Mouse (Mus musculus) cerebellum, adult (tissue): ENCODE data around the gene Rbm18.

Experiments used
- ATAC-seq: cut with Nextera tagmentation; 2 replicates; pipeline ENCODE4 v1.9.2; 2017; ENCODE audit warnings: mild to moderate bottlenecking, moderate library complexity, mixed read lengths; ENCODE audit not compliant: insufficient number of reproducible peaks, low FRiP score, low TSS enrichment

The Rbm18 gene

DNA sequence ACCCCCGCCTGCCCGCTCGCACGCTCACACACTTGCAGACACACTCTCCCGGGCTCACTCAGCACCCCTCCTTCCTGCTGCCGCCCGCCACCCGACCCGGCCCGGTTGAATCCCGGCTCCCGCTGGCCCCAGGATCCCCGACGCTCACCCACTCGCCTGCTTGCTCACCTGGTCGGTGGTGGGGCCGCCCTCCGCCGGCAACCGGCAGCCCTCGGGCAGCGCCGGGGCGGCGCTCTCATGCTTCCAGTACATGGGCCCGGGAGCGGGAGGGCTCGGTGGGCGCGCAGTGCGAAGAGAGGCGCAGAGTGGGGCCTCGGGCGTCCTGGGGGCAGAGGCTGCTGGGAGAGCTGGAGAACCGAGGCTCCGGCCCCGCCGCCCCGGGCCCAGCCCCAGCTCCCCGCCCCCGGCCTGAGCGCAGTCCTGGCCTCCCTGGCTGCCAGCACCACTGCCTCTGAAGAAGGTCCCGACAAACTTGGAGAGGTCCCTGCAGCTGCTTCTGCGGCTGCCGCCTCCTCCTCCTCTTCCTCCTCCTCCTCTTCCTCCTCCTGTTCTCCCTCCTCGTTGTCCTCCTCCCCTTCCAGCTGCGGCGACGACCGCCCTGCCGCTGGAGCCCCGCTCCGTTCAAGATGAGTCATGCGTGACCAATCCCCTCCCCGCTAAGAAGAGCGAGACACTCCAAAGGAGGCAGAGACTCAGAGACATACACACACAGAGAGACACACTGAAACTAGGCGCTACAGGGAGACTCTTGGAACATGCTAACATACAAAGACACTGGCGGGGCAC is 31.4 kb downstream of the Rbm18 start, which contains the start of gene Lhx6:
TSS of gene Lhx6 (minus strand) at position 453 of the 786 bp plus-strand sequence.
- no peak for ATAC-seq

GRCm38 (mm10) chr2:36104436-36104955 is 32.1 kb downstream of the Rbm18 start:
- ATAC-seq: no peak

DNA sequence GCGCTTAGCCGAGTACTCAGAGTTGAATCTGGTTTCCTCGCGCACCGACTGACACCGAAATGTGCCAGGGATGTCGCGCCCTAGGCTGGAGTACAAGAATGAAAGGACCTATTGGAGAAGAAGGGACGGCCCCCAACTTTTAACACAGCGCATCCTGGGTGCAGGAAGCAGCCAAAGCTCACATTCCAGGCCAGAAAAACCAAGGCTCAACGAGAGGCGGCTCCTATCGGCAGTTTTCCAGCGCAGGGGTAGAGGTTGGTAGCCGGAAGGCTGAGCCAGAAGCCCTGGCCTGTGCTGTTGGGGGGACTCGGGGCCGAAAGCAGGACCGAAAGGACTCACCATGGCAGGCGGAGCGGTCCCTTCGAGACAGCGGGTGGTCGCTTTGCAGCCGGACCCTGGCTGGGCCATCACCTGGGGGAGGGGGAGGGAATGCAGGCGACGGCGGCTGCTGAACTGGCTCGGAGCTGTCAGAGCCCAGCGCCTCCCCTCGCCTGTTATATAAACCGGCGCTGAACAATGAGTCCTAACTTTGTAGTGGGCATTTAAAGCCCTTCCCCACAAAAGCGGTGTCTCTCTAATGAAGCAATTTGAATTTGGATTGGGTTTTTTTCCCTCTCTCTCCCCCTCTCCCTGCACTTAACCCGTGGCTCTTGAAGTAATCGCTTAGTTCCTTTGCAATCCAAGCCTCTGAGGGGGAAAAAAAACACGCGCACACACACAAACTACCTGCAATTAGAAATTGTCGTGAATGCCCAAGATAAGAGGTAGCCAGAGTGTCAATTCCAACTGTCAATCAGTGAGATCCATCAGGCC is 32.8 kb downstream of the Rbm18 start:
- ATAC-seq: no peak

- ATAC-seq: no peak
These were observed 33.5 kb downstream of the Rbm18 start for GRCm38 (mm10) chr2:36103069-36103554.

DNA sequence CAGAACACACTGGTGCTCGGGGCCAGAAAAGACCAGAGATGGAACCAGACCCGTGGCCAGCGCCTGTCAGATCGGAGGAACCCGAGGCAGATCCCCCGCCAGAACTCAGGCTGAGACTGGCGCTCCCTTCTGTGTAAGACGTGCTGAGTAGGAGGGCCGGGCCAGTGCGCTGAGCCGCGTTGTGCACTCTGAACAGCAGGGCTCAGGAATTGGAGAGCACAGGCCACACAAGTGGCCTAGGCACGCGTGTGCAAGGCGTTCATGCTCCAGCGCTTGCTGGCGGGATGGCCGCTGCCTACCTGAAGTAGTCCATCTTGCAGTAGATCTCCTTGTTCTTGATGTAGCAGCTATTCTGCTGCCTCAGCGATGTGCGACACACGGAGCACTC is 34.0 kb downstream of the Rbm18 start:
- no peak for ATAC-seq

DNA sequence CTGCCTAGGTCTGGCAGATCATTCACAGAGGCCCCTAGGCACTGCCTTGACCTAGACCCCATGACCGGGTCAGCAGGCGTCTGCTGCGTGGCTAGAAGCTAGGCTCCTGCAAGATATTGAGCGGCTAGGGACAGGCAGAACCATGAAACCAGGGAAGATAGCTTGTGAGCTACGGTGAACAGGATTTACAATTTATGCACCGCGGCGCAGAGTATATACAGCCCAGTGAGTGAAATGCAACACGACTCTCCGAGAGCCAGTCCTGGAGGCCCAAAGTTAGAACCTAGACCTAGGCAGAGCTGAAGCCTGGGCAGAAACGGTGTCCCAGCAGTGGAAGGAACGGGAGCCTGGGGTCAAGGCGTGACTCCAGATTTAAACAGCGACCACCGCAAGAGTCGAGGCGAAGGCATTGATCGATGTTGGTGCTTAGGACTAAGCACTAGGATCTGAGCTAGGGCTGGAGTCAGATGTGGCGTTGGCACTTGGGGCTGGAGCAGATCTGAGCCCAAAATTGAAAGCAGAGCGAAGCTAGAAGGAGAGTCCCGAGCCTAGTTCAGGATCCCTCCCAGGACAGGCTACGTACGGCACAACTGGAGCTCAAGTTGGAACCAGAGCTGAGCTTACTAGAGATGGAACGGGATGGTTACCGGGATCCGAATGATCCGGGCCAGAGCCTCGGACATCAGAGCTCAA is 34.6 kb downstream of the Rbm18 start:
- no peak for ATAC-seq

DNA sequence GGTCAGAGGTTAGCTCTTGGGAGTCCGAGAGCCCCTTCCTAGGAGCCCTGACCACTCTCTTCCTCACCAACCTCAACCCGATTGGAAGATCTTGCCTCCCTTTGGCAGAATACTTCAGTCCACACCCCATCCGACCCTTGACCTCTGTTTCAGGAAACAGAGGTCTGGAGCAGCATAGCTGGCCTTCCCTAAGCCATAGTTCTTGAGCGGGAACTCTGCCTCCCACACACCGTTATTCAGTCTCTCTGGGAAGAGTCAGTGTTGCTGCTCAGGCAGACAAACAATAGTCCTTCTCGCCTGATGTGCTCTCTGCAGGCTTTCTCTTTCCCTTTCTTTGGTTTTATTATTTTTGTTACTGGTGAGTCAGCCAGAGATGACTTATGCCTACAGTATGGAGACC is 36.8 kb downstream of the Rbm18 start:
- ATAC-seq: no peak

DNA sequence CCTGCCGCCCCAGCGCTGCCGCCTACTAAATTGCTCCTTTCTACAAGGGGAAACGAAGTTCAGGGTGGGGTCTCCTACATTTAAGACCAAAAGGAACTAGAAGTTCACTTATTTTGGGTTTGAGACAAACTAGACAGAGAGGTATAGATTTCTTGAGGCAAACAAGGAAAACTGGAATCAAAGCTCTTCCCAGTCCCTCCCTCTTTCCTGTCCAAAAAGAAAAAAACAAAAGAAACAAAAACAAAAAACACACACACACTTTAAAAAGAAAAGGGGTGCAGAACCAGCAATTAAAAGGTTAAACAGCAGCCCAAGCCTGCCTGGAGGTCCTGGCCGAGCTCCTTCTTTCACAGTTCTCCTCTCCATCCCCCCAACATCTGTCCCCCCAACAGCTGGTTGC is 38.6 kb downstream of the Rbm18 start:
- ATAC-seq: no peak

- ATAC-seq: no peak
These were observed 39.3 kb downstream of the Rbm18 start for GRCm38 (mm10) chr2:36097129-36097815.

DNA sequence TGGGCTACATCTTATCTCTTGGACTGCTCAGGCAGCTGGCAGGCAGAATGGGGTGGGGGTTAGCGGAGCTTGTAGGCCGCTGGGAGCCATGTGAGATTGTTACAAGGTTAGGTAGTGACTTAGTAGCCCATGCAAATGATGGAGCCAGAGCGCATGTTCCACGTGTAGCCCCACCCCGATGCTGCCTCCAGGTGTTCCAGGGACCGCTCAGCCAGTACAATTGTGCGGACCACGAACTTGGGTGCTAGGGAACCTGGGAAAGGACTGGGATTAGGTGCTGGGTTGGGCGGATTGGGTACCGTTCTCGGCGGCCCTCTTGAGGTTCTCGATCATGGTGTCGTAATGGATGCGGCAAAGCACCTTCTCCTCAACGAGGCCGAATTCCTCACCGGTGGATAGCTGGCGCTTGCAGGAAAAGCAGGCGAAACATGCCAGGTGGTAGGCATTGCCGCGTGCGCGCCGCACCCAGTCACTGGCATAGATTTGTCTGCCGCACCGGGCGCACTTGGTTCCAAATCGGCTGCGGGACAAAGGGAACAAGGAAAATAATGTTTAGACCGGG is 42.6 kb downstream of the Rbm18 start:
- ATAC-seq: no peak

GRCm38 (mm10) chr2:36093301-36093700 is 43.3 kb downstream of the Rbm18 start:
- no peak for ATAC-seq

DNA sequence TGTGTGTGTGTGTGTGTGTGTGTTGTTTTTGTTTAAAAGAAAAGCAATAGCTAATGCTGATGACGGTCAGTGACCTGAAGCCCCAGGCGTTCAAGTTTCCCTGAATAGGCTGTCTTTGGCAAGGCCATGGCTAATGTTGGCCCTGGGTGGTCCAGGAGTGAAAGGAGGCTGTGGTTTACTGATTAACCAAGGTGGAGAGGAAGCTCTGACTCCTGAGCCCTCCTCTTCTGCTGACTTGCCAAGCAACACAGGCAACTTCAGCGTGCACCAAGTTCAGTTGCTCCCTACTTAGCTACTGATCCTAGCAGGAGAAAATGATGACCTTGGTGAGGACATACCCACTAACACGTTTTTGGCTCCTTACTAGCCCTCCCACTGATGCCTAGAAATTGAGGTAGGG is 43.8 kb downstream of the Rbm18 start:
- ATAC-seq: no peak

- ATAC-seq: no peak
These were observed 45.5 kb downstream of the Rbm18 start for GRCm38 (mm10) chr2:36090853-36091741.

- ATAC-seq: no peak
These were observed 47.4 kb downstream of the Rbm18 start for GRCm38 (mm10) chr2:36089190-36089589.

GRCm38 (mm10) chr2:36085041-36085440 is 51.5 kb downstream of the Rbm18 start:
- ATAC-seq: no peak

- no peak for ATAC-seq
These were observed 53.6 kb downstream of the Rbm18 start for GRCm38 (mm10) chr2:36082802-36083580.

GRCm38 (mm10) chr2:36081446-36081845 is 55.1 kb downstream of the Rbm18 start:
- ATAC-seq: no peak

- ATAC-seq: no peak
These were observed 59.3 kb downstream of the Rbm18 start for GRCm38 (mm10) chr2:36077160-36077761.
